Mouse (Mus musculus) neural tube, embryonic 14.5 days (tissue): ENCODE data around the gene Sdk1. TPM values are rescaled to one million over a fixed set of nuclear protein-coding genes. Genes with fewer than 3 reads are reported as not detected.

Source experiments
- ATAC-seq: fragments of 200-750 bp; cut with Nextera tagmentation; 2 replicates; pipeline ENCODE4 v1.8.0; 2017; ENCODE audit warnings: low read depth, mild to moderate bottlenecking, moderate TSS enrichment, moderate library complexity
- H3K27ac ChIP-seq: fragments of 300-500 bp; sonication (generic); 2 replicates; pipeline ENCODE4 v1.5.1; 2014; ENCODE audit warnings: low read depth, mild to moderate bottlenecking, control low read depth, low read length, moderate library complexity, mixed read lengths
- H3K27me3 ChIP-seq: fragments of 300-500 bp; sonication (generic); 2 replicates; pipeline ENCODE4 v1.6.1; 2014; ENCODE audit warnings: low read length; ENCODE audit not compliant: control insufficient read depth, insufficient read depth
- H3K36me3 ChIP-seq: fragments of 300-500 bp; sonication (generic); 2 replicates; pipeline ENCODE4 v1.6.1; 2014; ENCODE audit warnings: low read length, mixed read lengths; ENCODE audit not compliant: control insufficient read depth, insufficient read depth
- H3K4me1 ChIP-seq: fragments of 300-500 bp; sonication (generic); 2 replicates; pipeline ENCODE4 v1.6.1; 2014; ENCODE audit warnings: low read length; ENCODE audit not compliant: control insufficient read depth, insufficient read depth
- H3K4me2 ChIP-seq: fragments of 300-500 bp; sonication (generic); 2 replicates; pipeline ENCODE4 v1.6.1; 2014; ENCODE audit warnings: mild to moderate bottlenecking, low read depth, low read length, control low read depth
- H3K4me3 ChIP-seq: fragments of 300-500 bp; sonication (generic); 2 replicates; pipeline ENCODE4 v1.5.1; 2014; ENCODE audit warnings: low read depth, low read length, control low read depth, mixed read lengths
- H3K9ac ChIP-seq: fragments of 300-500 bp; sonication (generic); replicated peaks from 2 replicates; pipeline ENCODE4 v1.6.1; 2014; ENCODE audit warnings: low read depth, mild to moderate bottlenecking, control low read depth, low read length, mixed read lengths
- H3K9me3 ChIP-seq: fragments of 300-500 bp; sonication (generic); 2 replicates; pipeline ENCODE4 v1.6.1; 2016; ENCODE audit warnings: low read length; ENCODE audit not compliant: control insufficient read depth
- WGBS: fragments of 180-500 bp; shearing (Covaris S2); extraction: QIAGEN DNeasy Blood & Tissue Kit; methylation state at CpG from one replicate; pipeline ENCODE4 v1.1.7; 2014; 5-methylcytosine and 5-hydroxymethylcytosine counted together
- polyA plus RNA-seq: library from polyadenylated mRNA; unstranded; fragments of >200 nt; fragmentation: Nextera tagmentation; extraction: Ambion mirVana; gene quantifications from 2 replicates; pipeline ENCODE4 v1.2.1, GENCODE M21; 2014

Sdk1 gene
- polyA plus RNA-seq, 1 experiment from 2014 or later, result 3.1 TPM

- peak overlapping the region; percentile 74 for H3K9ac ChIP-seq
- H3K4me1 ChIP-seq, result peaks cover 23% of the 10 kb centered on the region
- H3K9me3 ChIP-seq, result no peaks in the 10 kb centered on the region
- peak; percentile 9; the same call in 1 of the 2 replicates for ATAC-seq
- H3K36me3 ChIP-seq, result no peaks in the 10 kb centered on the region
- peak overlapping the region; percentile 97 for H3K4me2 ChIP-seq
- 1% methylated on average over 30 of the region's 82 CpGs for WGBS
- 0 out of 2 replicates have a peak overlapping the region, but pooled peaks have one; percentile 34 for H3K27ac ChIP-seq
- H3K27me3 ChIP-seq, result peaks cover 6% of the 10 kb centered on the region
- peak overlapping the region; percentile 65 for H3K4me3 ChIP-seq
Measured at GRCm38 (mm10) chr5:141241645-141242284, 475 bp downstream of the Sdk1 start.

DNA sequence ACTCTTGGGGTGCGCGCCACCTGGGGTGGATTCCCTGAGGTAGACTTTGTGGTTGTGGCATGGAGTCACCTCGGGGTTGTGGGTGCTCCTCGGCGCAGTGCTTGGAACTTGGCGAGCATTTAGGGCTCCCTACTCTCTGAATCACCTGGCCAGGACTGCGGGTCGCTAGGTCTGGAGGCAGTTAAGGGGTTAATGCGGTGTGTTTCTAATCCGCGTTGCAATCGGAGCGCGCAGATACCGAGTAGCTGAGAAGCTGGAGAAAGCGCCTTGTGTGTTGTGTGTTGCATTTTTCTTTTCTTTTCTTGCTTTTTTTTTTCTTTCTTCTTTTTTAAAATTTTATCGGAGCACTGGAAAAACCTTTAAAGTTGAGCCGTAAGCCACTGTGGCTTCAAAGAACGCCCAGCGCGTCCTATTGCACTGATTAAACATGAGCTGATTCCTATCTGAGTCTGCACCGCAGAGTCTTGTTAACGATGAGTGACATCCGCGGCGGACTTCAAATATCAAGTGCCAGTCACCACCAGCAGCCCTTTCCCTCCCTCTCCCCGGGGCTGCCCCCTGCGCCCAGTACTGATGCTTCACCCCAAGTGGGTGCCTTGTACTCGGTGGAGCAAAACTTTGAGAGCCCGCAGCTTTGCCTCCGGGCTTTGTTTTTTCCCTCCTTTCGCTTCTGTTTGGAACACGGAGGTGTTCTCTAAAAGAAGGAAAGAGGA lies 2.1 kb downstream of the Sdk1 start:
- Histone ChIP-seq H3K4me1 (peaks cover 23% of the 10 kb centered on the region), H3K27me3 (peaks cover 6% of the 10 kb centered on the region), H3K27ac (no peak overlapping the region), H3K9ac (no peak overlapping the region; the same call in 1 of the 2 replicates), H3K4me3 (peak overlapping the region; percentile 65), H3K4me2 (peak overlapping the region; percentile 97), H3K9me3 (no peaks in the 10 kb centered on the region), H3K36me3 (no peaks in the 10 kb centered on the region)
- no peak for ATAC-seq
- 3% methylated on average over 33 of the region's 33 CpGs for WGBS

DNA sequence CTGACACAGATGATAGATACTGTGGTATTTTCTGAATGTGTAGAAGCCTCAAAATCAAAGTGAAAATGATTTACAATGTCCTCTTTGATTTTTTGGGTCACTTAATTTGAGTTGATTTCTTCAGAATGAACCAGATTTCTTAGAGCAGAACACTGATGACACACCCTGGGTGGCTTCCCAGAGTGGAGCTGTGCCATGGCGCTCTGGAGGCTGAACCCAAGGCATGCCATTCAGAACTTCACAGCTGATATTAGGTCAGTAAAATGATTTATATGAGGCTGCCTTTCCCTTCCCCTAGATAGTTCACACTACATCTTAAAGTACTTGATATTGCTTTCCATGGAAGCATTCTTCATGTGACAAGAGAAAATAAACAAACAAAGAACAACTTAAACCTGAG lies 23.0 kb downstream of the Sdk1 start:
- 88% methylated on average over 1 of the region's 1 CpGs for WGBS
- ATAC-seq, result no peak
- Histone ChIP-seq H3K4me1 (no peaks in the 10 kb centered on the region), H3K4me3 (no peak overlapping the region), H3K9ac (no peak overlapping the region), H3K36me3 (no peaks in the 10 kb centered on the region), H3K27me3 (no peaks in the 10 kb centered on the region), H3K27ac (no peak overlapping the region), H3K9me3 (no peaks in the 10 kb centered on the region), H3K4me2 (no peak overlapping the region)

DNA sequence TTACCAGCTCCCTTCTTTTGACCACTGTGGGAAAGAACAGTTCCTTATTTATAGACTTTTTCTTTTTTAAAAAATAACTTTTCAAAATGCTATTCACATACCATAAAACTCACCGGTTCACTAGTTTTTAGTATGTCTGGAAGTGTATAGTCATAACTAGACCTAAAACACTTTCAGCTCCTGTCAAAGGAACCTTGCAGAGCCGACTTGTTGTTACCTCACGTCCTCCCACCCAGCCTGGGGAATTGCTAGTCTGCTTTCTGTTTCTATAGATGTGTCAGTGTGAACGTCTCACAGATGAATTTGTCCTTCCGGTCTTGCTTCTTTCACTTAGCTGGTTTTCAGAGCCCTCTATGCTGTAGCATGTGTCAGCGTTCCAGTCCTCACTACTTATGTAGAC lies 35.8 kb downstream of the Sdk1 start:
- Histone ChIP-seq H3K27me3 (no peaks in the 10 kb centered on the region), H3K9ac (no peak overlapping the region), H3K4me1 (no peaks in the 10 kb centered on the region), H3K36me3 (no peaks in the 10 kb centered on the region), H3K9me3 (no peaks in the 10 kb centered on the region), H3K27ac (no peak overlapping the region), H3K4me3 (no peak overlapping the region), H3K4me2 (no peak overlapping the region)
- 89% methylated on average over 6 of the region's 6 CpGs for WGBS
- ATAC-seq, result no peak

GRCm38 (mm10) chr5:141281751-141282150 lies 40.5 kb downstream of the Sdk1 start:
- no peaks in the 10 kb centered on the region for H3K36me3 ChIP-seq
- H3K9ac ChIP-seq, result no peak overlapping the region
- no peak for ATAC-seq
- H3K27me3 ChIP-seq, result no peaks in the 10 kb centered on the region
- no peak overlapping the region for H3K4me3 ChIP-seq
- no peak overlapping the region for H3K4me2 ChIP-seq
- WGBS, result 78% methylated on average over 2 of the region's 2 CpGs
- no peaks in the 10 kb centered on the region for H3K4me1 ChIP-seq
- no peaks in the 10 kb centered on the region for H3K9me3 ChIP-seq
- no peak overlapping the region for H3K27ac ChIP-seq

DNA sequence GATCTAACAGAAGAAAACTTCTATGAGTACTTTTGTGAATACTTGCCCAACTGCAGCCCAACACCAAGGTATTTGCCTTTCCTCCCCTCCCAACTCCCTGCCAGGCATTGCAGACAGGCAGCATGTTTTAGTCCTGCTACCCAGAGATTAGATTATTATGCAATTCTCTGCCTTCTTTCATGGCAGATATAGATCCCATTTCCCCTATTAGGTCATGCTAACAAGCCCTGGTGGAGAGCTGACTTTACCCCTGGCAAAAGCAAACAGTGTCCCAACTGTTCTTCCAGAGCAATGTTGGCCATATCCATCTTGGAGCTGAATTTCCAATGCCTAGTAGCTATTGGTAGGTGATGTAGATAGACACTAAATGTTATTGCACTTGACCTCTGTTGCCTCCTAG lies 48.3 kb downstream of the Sdk1 start:
- ATAC-seq, result no peak
- H3K36me3 ChIP-seq, result no peaks in the 10 kb centered on the region
- no peaks in the 10 kb centered on the region for H3K27me3 ChIP-seq
- no peak overlapping the region for H3K4me2 ChIP-seq
- H3K4me3 ChIP-seq, result no peak overlapping the region
- no peaks in the 10 kb centered on the region for H3K4me1 ChIP-seq
- H3K27ac ChIP-seq, result no peak overlapping the region
- no peaks in the 10 kb centered on the region for H3K9me3 ChIP-seq
- no peak overlapping the region for H3K9ac ChIP-seq

DNA sequence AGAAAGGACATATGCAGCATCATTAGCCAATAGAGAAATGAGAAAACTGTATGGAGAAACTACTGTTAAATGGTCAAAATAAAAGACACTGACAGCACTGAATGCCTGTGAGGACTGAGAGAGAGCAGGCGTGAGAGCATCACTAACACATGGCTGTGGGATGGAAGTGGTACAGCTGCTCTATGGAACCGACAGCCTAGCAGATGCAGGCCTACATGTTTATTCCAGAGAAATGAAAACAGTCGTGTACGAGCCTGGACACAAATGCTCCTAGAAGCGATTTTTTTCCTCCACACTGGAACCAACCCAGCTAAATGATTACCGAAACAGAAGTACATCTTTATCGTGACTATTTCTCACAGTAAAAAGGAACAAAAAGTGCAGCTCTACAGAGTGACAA lies 54.0 kb downstream of the Sdk1 start:
- 84% methylated on average over 7 of the region's 7 CpGs for WGBS
- H3K27me3 ChIP-seq, result no peaks in the 10 kb centered on the region
- H3K9ac ChIP-seq, result no peak overlapping the region
- no peak overlapping the region for H3K27ac ChIP-seq
- no peaks in the 10 kb centered on the region for H3K9me3 ChIP-seq
- H3K4me2 ChIP-seq, result no peak overlapping the region
- no peaks in the 10 kb centered on the region for H3K36me3 ChIP-seq
- ATAC-seq, result no peak
- H3K4me3 ChIP-seq, result no peak overlapping the region
- H3K4me1 ChIP-seq, result no peaks in the 10 kb centered on the region

DNA sequence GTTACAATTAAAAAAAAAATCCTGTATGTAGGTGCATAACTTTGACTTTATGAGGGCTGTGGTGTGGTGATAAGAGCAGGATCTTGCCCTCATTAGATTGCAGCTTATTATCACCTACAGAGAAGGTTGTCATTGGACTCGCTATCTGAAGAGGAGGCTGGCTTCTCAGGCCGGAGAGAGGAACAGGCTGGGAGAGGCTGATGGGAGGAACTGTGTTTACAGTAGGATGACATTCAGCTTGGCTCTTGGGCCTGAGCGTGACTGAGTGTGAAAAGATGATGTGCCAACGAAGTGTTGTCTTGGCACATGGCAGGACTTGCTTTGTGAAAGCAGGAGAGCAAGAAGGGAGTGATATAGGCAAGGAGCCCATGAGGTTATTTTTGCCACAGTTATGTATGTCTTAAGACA lies 61.0 kb downstream of the Sdk1 start:
- Histone ChIP-seq H3K4me1 (no peaks in the 10 kb centered on the region), H3K4me3 (no peak overlapping the region), H3K27me3 (no peaks in the 10 kb centered on the region), H3K27ac (no peak overlapping the region), H3K9ac (no peak overlapping the region), H3K36me3 (no peaks in the 10 kb centered on the region), H3K4me2 (no peak overlapping the region), H3K9me3 (no peaks in the 10 kb centered on the region)
- ATAC-seq, result no peak
- WGBS, result 82% methylated on average over 4 of the region's 4 CpGs

DNA sequence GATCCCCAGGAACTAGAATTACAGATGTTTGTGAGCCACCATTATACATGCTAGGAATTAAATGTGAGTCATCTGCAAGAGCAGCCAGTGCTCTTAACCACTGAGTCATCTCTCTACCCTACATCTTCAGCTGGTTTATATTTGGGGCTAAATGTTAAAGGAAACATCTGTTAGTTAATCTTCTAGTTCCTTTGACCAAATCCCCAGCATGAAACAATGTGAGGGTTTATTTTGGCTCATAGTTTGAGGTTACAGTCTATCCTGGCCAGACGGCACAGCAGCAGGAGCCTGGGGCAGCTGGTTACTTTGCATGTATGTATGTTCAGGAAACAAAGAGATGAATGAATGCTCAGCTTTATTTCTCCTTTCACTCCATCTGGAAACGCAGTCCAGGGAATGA lies 62.5 kb downstream of the Sdk1 start:
- no peak for ATAC-seq
- Histone ChIP-seq H3K4me3 (no peak overlapping the region), H3K4me2 (no peak overlapping the region), H3K27ac (no peak overlapping the region), H3K27me3 (no peaks in the 10 kb centered on the region), H3K36me3 (no peaks in the 10 kb centered on the region), H3K9me3 (no peaks in the 10 kb centered on the region), H3K9ac (no peak overlapping the region), H3K4me1 (no peaks in the 10 kb centered on the region)
- 52% methylated on average over 2 of the region's 2 CpGs for WGBS
